Mouse (Mus musculus): ENCODE measurements around the gene Dbx2.

DNA sequence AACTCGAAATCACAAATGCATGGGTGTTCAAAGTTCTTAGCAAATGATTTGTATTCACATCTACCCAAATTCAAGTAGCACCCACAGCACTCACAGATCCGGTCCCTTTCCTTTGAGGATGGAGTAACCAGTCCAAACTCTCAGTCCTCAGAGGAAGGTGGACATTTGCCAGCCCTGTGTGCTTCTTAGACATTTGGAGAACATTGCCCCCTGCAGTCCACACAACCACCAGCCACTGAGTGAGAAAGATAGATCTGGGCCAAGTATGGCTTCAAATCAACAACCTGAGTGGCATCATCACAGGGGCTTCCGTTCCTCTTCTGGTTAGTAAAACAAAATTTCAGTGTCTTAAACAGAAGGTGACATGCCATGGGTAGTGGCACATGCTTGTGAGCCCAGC lies 38.0 kb upstream of the Dbx2 start:
- TF ChIP-seq CTCF (IDR thresholded peaks at IDR 0.05; ENCODE audit: low read depth) (peak; percentile 35; the same call in 1 of the 2 replicates), EP300 (optimal IDR thresholded peaks at IDR 0.05) (no peak)
